Mouse (Mus musculus) heart, adult 2 months (tissue): ENCODE measurements around the gene Rnf157. TPM values are rescaled to one million over a fixed set of nuclear protein-coding genes. Genes with fewer than 3 reads are reported as not detected.

Experiments
- DNase-seq, 2 experiments: peaks; one replicate each; pipeline ENCODE4 v3.0.0; 2021
- H3K27ac ChIP-seq: fragments of 200-600 bp; 2 replicates; pipeline ENCODE4 v1.8.1; 2022
- H3K27me3 ChIP-seq: fragments of 200-500 bp; 2 replicates; pipeline ENCODE4 v1.6.1; 2012; ENCODE audit warnings: mild to moderate bottlenecking, low read length, inconsistent platforms, mixed read lengths; ENCODE audit not compliant: control insufficient read depth, insufficient read depth
- H3K36me3 ChIP-seq: fragments of 200-500 bp; 2 replicates; pipeline ENCODE4 v1.6.1; 2012; ENCODE audit warnings: low read length, inconsistent platforms; ENCODE audit not compliant: control insufficient read depth, insufficient read depth
- H3K4me1 ChIP-seq: fragments of 200-500 bp; 2 replicates; pipeline ENCODE4 v1.6.1; 2011; ENCODE audit warnings: low read length; ENCODE audit not compliant: control insufficient read depth, insufficient read depth
- H3K4me3 ChIP-seq: fragments of 200-600 bp; 2 replicates; pipeline ENCODE4 v1.8.1; 2022
- H3K79me2 ChIP-seq: fragments of 200-500 bp; replicated peaks from 2 replicates; pipeline ENCODE4 v1.6.1; 2012; ENCODE audit warnings: mild to moderate bottlenecking, inconsistent platforms, low read length, moderate library complexity, mixed read lengths; ENCODE audit not compliant: control insufficient read depth, insufficient read depth
- H3K9ac ChIP-seq: fragments of 200-500 bp; 2 replicates; pipeline ENCODE4 v1.6.1; 2012; ENCODE audit warnings: low read depth, mild to moderate bottlenecking, control low read depth, inconsistent platforms, low read length, mixed read lengths
- CTCF ChIP-seq: fragments of 200-600 bp; IDR thresholded peaks from 2 replicates; pipeline ENCODE4 v1.8.1; 2022; ENCODE audit warnings: antibody characterized with exemption, mild to moderate bottlenecking, moderate library complexity
- EP300 ChIP-seq: fragments of 200-500 bp; IDR thresholded peaks from 2 replicates; pipeline ENCODE4 v1.6.1; 2011; ENCODE audit warnings: low read depth, low read length, control low read depth; ENCODE audit not compliant: insufficient read depth
- POLR2A ChIP-seq: fragments of 200-500 bp; IDR thresholded peaks from 2 replicates; pipeline ENCODE4 v1.6.1; 2011; ENCODE audit warnings: mild to moderate bottlenecking, low read depth, low read length, control low read depth; ENCODE audit not compliant: insufficient read depth
- WGBS: fragments of 180-500 bp; shearing (Covaris S2); methylation state at CpG from one replicate; pipeline ENCODE4 v1.1.7; 2018; 5-methylcytosine and 5-hydroxymethylcytosine counted together
- intact Hi-C: fragments of 180-260 bp; cut with DNase I; formaldehyde crosslinking; loops from one replicate; pipeline ENCODE4 v1.15.1; 2025
- polyA plus RNA-seq: library from polyadenylated mRNA; depleted of rRNA; stranded (reverse); fragments of >200 nt; gene quantifications from 2 replicates; pipeline ENCODE4 v1.2.3, GENCODE M21; 2012
- total RNA-seq, 2 experiments: library from RNA; stranded (reverse); gene quantifications; 2 replicates each; pipeline ENCODE4 v1.2.3; 2021

Gene Rnf157
- total and polyA plus RNA-seq, 3 experiments, result 3.0 to 7.2 (median 6.0) TPM

- DNase-seq, result no peak
- WGBS, result 94% methylated on average over 4 of the region's 4 CpGs
- H3K4me1 ChIP-seq, result peaks cover 3% of the 10 kb centered on the region; the same call in 1 of the 2 replicates
- no peaks in the 10 kb centered on the region for H3K27me3 ChIP-seq
- no peak overlapping the region for H3K27ac ChIP-seq
- H3K79me2 ChIP-seq, result no peaks in the 10 kb centered on the region
- H3K9ac ChIP-seq, result no peak overlapping the region
- no peak for TF ChIP-seq CTCF
- TF ChIP-seq POLR2A, result no peak
- TF ChIP-seq EP300, result no peak
- H3K36me3 ChIP-seq, result no peaks in the 10 kb centered on the region
- intact Hi-C loops, result no loop called here
- no peak overlapping the region for H3K4me3 ChIP-seq
These were observed 40.9 kb downstream of the Rnf157 start for GRCm38 (mm10) chr11:116371894-116372450.

GRCm38 (mm10) chr11:116369633-116370032 is 43.2 kb downstream of the Rnf157 start:
- Histone ChIP-seq H3K27ac (no peak overlapping the region), H3K36me3 (no peaks in the 10 kb centered on the region), H3K4me1 (peaks cover 3% of the 10 kb centered on the region; the same call in 1 of the 2 replicates), H3K9ac (no peak overlapping the region), H3K27me3 (no peaks in the 10 kb centered on the region), H3K4me3 (no peak overlapping the region), H3K79me2 (no peaks in the 10 kb centered on the region)
- intact Hi-C loops, result loop anchor here (5.0 kb wide), 1 partner anchor 142 kb away; no protein-coding TSS in a partner anchor
- no peak for TF ChIP-seq EP300
- no peak for TF ChIP-seq CTCF
- no peak for TF ChIP-seq POLR2A
- WGBS, result 36% methylated on average over 5 of the region's 5 CpGs
- DNase-seq, result no peak

DNA sequence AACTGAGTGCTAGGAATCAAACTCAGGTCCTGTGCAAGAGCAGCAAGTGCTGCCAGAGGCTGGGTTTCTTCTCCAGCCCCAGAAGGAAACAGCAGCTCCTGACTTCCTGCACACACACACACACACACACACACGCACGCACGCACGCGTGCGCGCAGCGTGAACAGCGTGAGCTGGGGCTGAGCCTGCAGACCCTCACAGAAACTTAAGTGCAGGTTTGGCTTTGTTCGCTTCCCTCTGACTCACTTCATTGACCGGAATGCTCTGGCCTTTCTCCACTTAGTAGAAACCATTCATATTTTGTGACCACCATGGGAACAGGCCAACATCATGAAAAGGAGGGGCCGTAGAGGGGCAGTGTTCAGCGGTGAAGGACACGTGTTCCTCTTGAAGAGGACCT is 43.8 kb downstream of the Rnf157 start:
- no peaks in the 10 kb centered on the region for H3K79me2 ChIP-seq
- H3K9ac ChIP-seq, result no peak overlapping the region
- intact Hi-C loops, result loop anchor here (5.0 kb wide), 1 partner anchor 142 kb away; no protein-coding TSS in a partner anchor
- TF ChIP-seq EP300 (no peak), POLR2A (no peak), CTCF (no peak)
- H3K27ac ChIP-seq, result no peak overlapping the region
- H3K4me3 ChIP-seq, result no peak overlapping the region
- no peaks in the 10 kb centered on the region for H3K27me3 ChIP-seq
- DNase-seq, result no peak
- H3K36me3 ChIP-seq, result no peaks in the 10 kb centered on the region
- H3K4me1 ChIP-seq, result peaks cover 3% of the 10 kb centered on the region; the same call in 1 of the 2 replicates
- 85% methylated on average over 14 of the region's 14 CpGs for WGBS

- no peak for TF ChIP-seq EP300
- no peak; the same call in 1 of the 2 replicates for TF ChIP-seq CTCF
- TF ChIP-seq POLR2A, result no peak
- 42% methylated on average over 9 of the region's 9 CpGs for WGBS
- Histone ChIP-seq H3K27me3 (no peaks in the 10 kb centered on the region), H3K79me2 (no peaks in the 10 kb centered on the region), H3K4me3 (no peak overlapping the region), H3K4me1 (peaks cover 3% of the 10 kb centered on the region; the same call in 1 of the 2 replicates), H3K9ac (no peak overlapping the region), H3K36me3 (no peaks in the 10 kb centered on the region), H3K27ac (no peak overlapping the region)
- intact Hi-C loops, result loop anchor here (1.0 to 5.0 kb wide), 3 partner anchors 49 to 141 kb away; no protein-coding TSS in a partner anchor
- DNase-seq, result peak; percentile 75 to 82
These were observed 44.7 kb downstream of the Rnf157 start for GRCm38 (mm10) chr11:116368116-116368515.

- 97% methylated on average over 1 of the region's 1 CpGs for WGBS
- Histone ChIP-seq H3K79me2 (no peaks in the 10 kb centered on the region), H3K4me3 (no peak overlapping the region), H3K36me3 (no peaks in the 10 kb centered on the region), H3K27ac (no peak overlapping the region), H3K9ac (no peak overlapping the region), H3K27me3 (no peaks in the 10 kb centered on the region), H3K4me1 (peaks cover 3% of the 10 kb centered on the region; the same call in 1 of the 2 replicates)
- intact Hi-C loops, result loop anchor here (5.0 kb wide), 1 partner anchor 139 kb away; no protein-coding TSS in a partner anchor
- TF ChIP-seq POLR2A (no peak), EP300 (no peak), CTCF (no peak)
- no peak for DNase-seq
These were observed 46.2 kb downstream of the Rnf157 start for GRCm38 (mm10) chr11:116366647-116367046.

- DNase-seq, result no peak
- H3K36me3 ChIP-seq, result no peaks in the 10 kb centered on the region
- intact Hi-C loops, result loop anchor here (5.0 kb wide), 1 partner anchor 139 kb away; no protein-coding TSS in a partner anchor
- TF ChIP-seq EP300, result no peak
- no peak for TF ChIP-seq CTCF
- no peak for TF ChIP-seq POLR2A
- H3K4me1 ChIP-seq, result peaks cover 3% of the 10 kb centered on the region; the same call in 1 of the 2 replicates
- no peaks in the 10 kb centered on the region for H3K79me2 ChIP-seq
- H3K27ac ChIP-seq, result no peak overlapping the region
- WGBS, result 95% methylated on average over 2 of the region's 2 CpGs
- no peak overlapping the region for H3K9ac ChIP-seq
- no peak overlapping the region for H3K4me3 ChIP-seq
- H3K27me3 ChIP-seq, result no peaks in the 10 kb centered on the region
These were observed 46.7 kb downstream of the Rnf157 start for GRCm38 (mm10) chr11:116366124-116366523.
